Comparison of ENCODE assay signal across 15 mouse cellular contexts in the genomic region with DNA sequence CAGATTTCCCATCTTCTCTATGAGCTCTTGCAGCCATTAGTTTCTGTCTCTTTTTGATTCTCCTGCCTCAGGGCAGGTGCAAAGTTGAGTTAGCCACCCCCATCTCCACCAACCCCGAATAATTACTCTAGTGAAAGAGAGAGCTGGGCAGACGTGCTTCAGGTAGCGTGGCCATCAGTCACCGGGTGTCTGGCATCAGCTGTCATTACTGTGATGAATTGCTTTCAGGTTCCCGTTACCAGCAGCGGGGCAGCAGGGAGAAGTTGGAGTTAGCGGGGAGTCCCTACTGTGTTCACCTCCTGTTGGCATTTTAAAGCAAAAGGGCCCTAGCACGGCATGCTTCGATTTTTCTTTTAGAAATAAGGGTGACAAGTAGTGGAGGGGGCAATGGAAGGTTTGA.
"Had no signal": no experiment of that assay in that cellular context is flagged by ENCODE, and none has a peak within 500 bp of the region (broad histone marks: within the 10 kb centered on the region; RNA-seq: fewer than 3 reads in every experiment).

No protein-coding gene starts in this region.

- DNase-seq: kidney, adult 11 months; kidney, adult 9 months; kidney, postnatal 36 days; layer of hippocampus, adult 9-11 months; lung, adult 2 months; lung, postnatal 36 days; right cerebral cortex, adult 18-20 months; right cerebral cortex, postnatal 25 days; thymus, postnatal 36 days had no signal

- H3K27ac ChIP-seq: kidney, postnatal 0 days; limb, embryonic 12.5 days; midbrain, embryonic 12.5 days had no signal

- ATAC-seq: lung, postnatal 0 days; midbrain, embryonic 16.5 days had no signal

- H3K9ac ChIP-seq: limb, embryonic 12.5 days; midbrain, embryonic 12.5 days had no signal

- H3K36me3 ChIP-seq: limb, embryonic 12.5 days; midbrain, embryonic 12.5 days had no signal

- H3K4me2 ChIP-seq: limb, embryonic 12.5 days; midbrain, embryonic 12.5 days had no signal

- H3K4me3 ChIP-seq: limb, embryonic 12.5 days; megakaryocyte, embryonic 14.5 days; midbrain, embryonic 12.5 days had no signal

- H3K9me3 ChIP-seq: limb, embryonic 12.5 days; midbrain, embryonic 12.5 days had no signal
